Comparison of ENCODE assay signal across 35 mouse cellular contexts in the genomic region with DNA sequence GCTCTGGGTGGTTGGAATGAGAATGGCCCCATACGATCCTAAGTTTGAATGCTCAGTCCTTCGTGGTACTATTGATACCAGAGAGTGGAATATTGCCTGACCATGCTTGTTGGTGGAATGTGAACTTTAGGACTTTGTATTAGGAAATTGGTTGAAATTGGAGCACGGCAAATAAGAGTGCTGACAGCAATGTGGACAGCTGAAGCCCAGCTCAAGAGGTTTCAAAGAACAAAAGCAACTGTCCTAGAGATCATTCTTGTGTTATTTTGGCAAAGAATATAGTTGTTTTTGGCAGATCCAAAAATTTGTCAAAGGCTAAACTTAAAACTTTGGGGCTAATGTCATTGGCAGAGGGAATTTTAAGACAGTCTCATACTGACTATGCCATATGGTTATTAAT. TPM values are rescaled to one million over a fixed set of nuclear protein-coding genes. Genes with fewer than 3 reads are reported as not detected.
"Had no signal": no experiment of that assay in that cellular context is flagged by ENCODE, and none has a peak within 500 bp of the region (broad histone marks: within the 10 kb centered on the region; RNA-seq: fewer than 3 reads in every experiment).

No protein-coding gene starts in this region.

- H3K4me3 ChIP-seq: left cerebral cortex, adult 2 months; limb, embryonic 10.5 days; limb, embryonic 12.5 days; limb, embryonic 13.5 days; limb, embryonic 15.5 days; liver, embryonic 13.5 days; liver, embryonic 15.5 days; lung, embryonic 15.5 days; megakaryocyte, embryonic 14.5 days; midbrain, embryonic 10.5 days; midbrain, embryonic 12.5 days; midbrain, embryonic 13.5 days; midbrain, embryonic 15.5 days; myocyte; neural tube, embryonic 12.5 days had no signal

- H3K27ac ChIP-seq: left cerebral cortex, adult 2 months; limb, embryonic 10.5 days; limb, embryonic 12.5 days; limb, embryonic 13.5 days; limb, embryonic 15.5 days; liver, embryonic 13.5 days; liver, embryonic 14.5 days; liver, embryonic 15.5 days; lung, embryonic 15.5 days; macrophage; midbrain, embryonic 10.5 days; midbrain, embryonic 12.5 days; midbrain, embryonic 13.5 days; midbrain, embryonic 15.5 days; neural tube, embryonic 12.5 days had no signal

- H3K4me2 ChIP-seq: limb, embryonic 12.5 days; limb, embryonic 13.5 days; limb, embryonic 15.5 days; liver, embryonic 11.5 days; liver, embryonic 13.5 days; liver, embryonic 15.5 days; lung, embryonic 14.5 days; lung, embryonic 15.5 days; midbrain, embryonic 11.5 days; midbrain, embryonic 12.5 days; midbrain, embryonic 13.5 days; midbrain, embryonic 15.5 days; neural tube, embryonic 12.5 days had no signal

- H3K9ac ChIP-seq: limb, embryonic 12.5 days; limb, embryonic 13.5 days; limb, embryonic 15.5 days; liver, embryonic 13.5 days; liver, embryonic 14.5 days; liver, embryonic 15.5 days; liver, postnatal 0 days; lung, embryonic 14.5 days; lung, embryonic 15.5 days; midbrain, embryonic 12.5 days; midbrain, embryonic 13.5 days; midbrain, embryonic 15.5 days; neural tube, embryonic 12.5 days had no signal

- DNase-seq: left cerebral cortex, postnatal 4 days; liver; liver, embryonic 13.5 days; liver, postnatal 0 days; lung, adult 18-20 months; lung, adult 2 months; lung, embryonic 14.5 days; lung, postnatal 10 days; lung, postnatal 14 days; lung, postnatal 36 days; lung, postnatal 4 days; midbrain, embryonic 14.5 days had no signal

- H3K36me3 ChIP-seq: limb, embryonic 10.5 days; limb, embryonic 12.5 days; limb, embryonic 13.5 days; limb, embryonic 15.5 days; liver, embryonic 13.5 days; liver, embryonic 15.5 days; lung, embryonic 15.5 days; midbrain, embryonic 10.5 days; midbrain, embryonic 12.5 days; midbrain, embryonic 13.5 days; midbrain, embryonic 15.5 days; neural tube, embryonic 12.5 days had no signal

- H3K9me3 ChIP-seq: limb, embryonic 10.5 days; limb, embryonic 12.5 days; limb, embryonic 13.5 days; limb, embryonic 15.5 days; liver, embryonic 13.5 days; liver, embryonic 15.5 days; lung, embryonic 15.5 days; megakaryocyte, embryonic 14.5 days; midbrain, embryonic 10.5 days; midbrain, embryonic 12.5 days; midbrain, embryonic 13.5 days; midbrain, embryonic 15.5 days; neural tube, embryonic 12.5 days had no signal

- ATAC-seq: liver, postnatal 0 days; lung, postnatal 0 days; midbrain, embryonic 13.5 days; midbrain, embryonic 15.5 days; midbrain, embryonic 16.5 days had no signal

- H3K4me1 ChIP-seq: limb, embryonic 10.5 days; limb, embryonic 12.5 days; liver, embryonic 13.5 days; liver, embryonic 15.5 days; lung, embryonic 15.5 days; megakaryocyte, embryonic 14.5 days; midbrain, embryonic 10.5 days; midbrain, embryonic 12.5 days; midbrain, embryonic 13.5 days; midbrain, embryonic 15.5 days; neural tube, embryonic 12.5 days had no signal

- H3K27me3 ChIP-seq: limb, embryonic 12.5 days; limb, embryonic 13.5 days; limb, embryonic 15.5 days; liver, embryonic 13.5 days; liver, embryonic 15.5 days; lung, embryonic 15.5 days; megakaryocyte, embryonic 14.5 days; midbrain, embryonic 12.5 days; midbrain, embryonic 13.5 days; midbrain, embryonic 15.5 days; neural tube, embryonic 12.5 days had no signal

RNA-seq across cellular contexts. Expression of a gene that starts 14.4 kb away (rescaled TPM):
- total RNA-seq: left cerebral cortex, postnatal 4 days had no signal
- polyA plus RNA-seq: limb, embryonic 11.5 days; limb, embryonic 12.5 days; lung, embryonic 14.5 days; lung, embryonic 15.5 days; lung, embryonic 16.5 days; lung, postnatal 0 days; macrophage; midbrain, embryonic 10.5 days; midbrain, embryonic 11.5 days; midbrain, embryonic 12.5 days; midbrain, embryonic 13.5 days; midbrain, embryonic 14.5 days; midbrain, embryonic 15.5 days; myocyte had no signal

RNA-seq across cellular contexts. Expression of a gene that starts 43.7 kb away (rescaled TPM):
- total RNA-seq: monocyte, adult 5-6 weeks had no signal
- polyA plus RNA-seq: lung, adult 2 months; myocyte had no signal
